Mouse (Mus musculus) monocyte, adult 5-6 weeks (primary cell): Measurements from ENCODE around the gene Dnajc4. TPM values are rescaled to one million over a fixed set of nuclear protein-coding genes. Genes with fewer than 3 reads are reported as not detected.

Experiments used
- ATAC-seq: fragments of 153-309, 156-312 bp; replicated peaks from 2 replicates; pipeline ENCODE4 v1.8.0; 2017; ENCODE audit warnings: mild to moderate bottlenecking; ENCODE audit not compliant: low TSS enrichment, insufficient number of reproducible peaks, severe bottlenecking, poor library complexity, low FRiP score
- total RNA-seq: library from RNA; stranded (forward); fragments of 200-1000, 200-491, 200-594 nt; gene quantifications from 3 replicates; pipeline ENCODE4 v1.2.3, GENCODE M21; 2017

Gene Dnajc4
- total RNA-seq, 1 experiment from 2014 or later = 20.1 TPM

GRCm38 (mm10) chr19:6951994-6952711 is 40.2 kb downstream of the Dnajc4 start:
- ATAC-seq = 0 out of 2 replicates have a peak, but pooled peaks have one; percentile 7

- ATAC-seq = peak; percentile 77
These were observed 40.9 kb downstream of the Dnajc4 start for GRCm38 (mm10) chr19:6951381-6951968.

- ATAC-seq = 0 out of 2 replicates have a peak, but pooled peaks have one; percentile 1
These were observed 41.7 kb downstream of the Dnajc4 start for GRCm38 (mm10) chr19:6950613-6951153.

GRCm38 (mm10) chr19:6949951-6950350 is 42.4 kb downstream of the Dnajc4 start:
- no peak for ATAC-seq

- no peak for ATAC-seq
These were observed 42.8 kb downstream of the Dnajc4 start for GRCm38 (mm10) chr19:6949532-6949931.

- no peak for ATAC-seq
These were observed 44.2 kb downstream of the Dnajc4 start for GRCm38 (mm10) chr19:6948186-6948585.

GRCm38 (mm10) chr19:6947742-6948141 is 44.6 kb downstream of the Dnajc4 start:
- no peak for ATAC-seq

- no peak for ATAC-seq
These were observed 48.7 kb downstream of the Dnajc4 start for GRCm38 (mm10) chr19:6943709-6944108.

GRCm38 (mm10) chr19:6942764-6943163 is 49.6 kb downstream of the Dnajc4 start:
- no peak for ATAC-seq

- ATAC-seq = peak; percentile 75
These were observed 50.1 kb downstream of the Dnajc4 start, which contains the start of gene Gpr137 for GRCm38 (mm10) chr19:6942249-6942691. Gpr137 (minus strand) TSS chr19:6942480.

GRCm38 (mm10) chr19:6941372-6942248 is 50.8 kb downstream of the Dnajc4 start, which contains the start of gene Bad:
Bad (plus strand) TSS chr19:6941861.
- ATAC-seq = peak; percentile 53

GRCm38 (mm10) chr19:6940396-6941351 is 51.7 kb downstream of the Dnajc4 start:
- ATAC-seq = no peak

GRCm38 (mm10) chr19:6939106-6940002 is 53.0 kb downstream of the Dnajc4 start:
- no peak for ATAC-seq
